Mouse (Mus musculus): ENCODE results near the gene Ctnna3. TPM values are rescaled to one million over a fixed set of nuclear protein-coding genes. Genes with fewer than 3 reads are reported as not detected.

The Ctnna3 gene
- total and polyA plus RNA-seq, 3 experiments, result not detected

- Histone ChIP-seq H3K27me3 (ENCODE audit: control insufficient read depth in 1 of 2, insufficient read depth in 2 of 2, low read length in 2 of 2) (no peaks in the 10 kb centered on the region), H3K4me3 (ENCODE audit: control insufficient read depth in 1 of 2, insufficient read depth in 1 of 2, low read depth in 2 of 2, low read length in 2 of 2) (no peak overlapping the region), H3K27ac (ENCODE audit: control insufficient read depth, low read depth, low read length) (no peak overlapping the region), H3K79me2 (ENCODE audit: control insufficient read depth, insufficient read depth, low read length, poor library complexity) (no peaks in the 10 kb centered on the region), H3K9ac (ENCODE audit: control insufficient read depth, low read depth, low read length, poor library complexity, severe bottlenecking) (no peak overlapping the region), H3K4me1 (ENCODE audit: control insufficient read depth in 1 of 2, insufficient read depth in 2 of 2, low read length in 2 of 2) (no peaks in the 10 kb centered on the region), H3K9me3 (replicated peaks; ENCODE audit: insufficient read depth, low read length) (no peaks in the 10 kb centered on the region), H3K36me3 (ENCODE audit: control insufficient read depth in 1 of 2, insufficient read depth in 2 of 2, low read length in 2 of 2) (no peaks in the 10 kb centered on the region)
- TF ChIP-seq BHLHE40 (IDR thresholded peaks at IDR 0.05; ENCODE audit: borderline replicate concordance, low read depth, low read length) (no peak), NELFE (IDR thresholded peaks at IDR 0.05; ENCODE audit: low read depth, low read length) (no peak), MXI1 (IDR thresholded peaks at IDR 0.05; ENCODE audit: low read depth, low read length) (no peak), EP300 (IDR thresholded peaks at IDR 0.05; ENCODE audit: low read depth in 1 of 2, low read length in 2 of 2) (no peak), NRF1 (IDR thresholded peaks at IDR 0.05; ENCODE audit: insufficient read depth, low read depth, low read length, poor library complexity, severe bottlenecking) (no peak), ZC3H11A (IDR thresholded peaks at IDR 0.05; ENCODE audit: low read depth, low read length) (no peak), USF2 (IDR thresholded peaks at IDR 0.05; ENCODE audit: borderline replicate concordance in 1 of 2, insufficient read depth in 1 of 2, low read depth in 1 of 2, low read length in 2 of 2) (no peak), SIN3A (IDR thresholded peaks at IDR 0.05; ENCODE audit: low read length) (no peak), POLR2AphosphoS2 (IDR thresholded peaks at IDR 0.05; ENCODE audit: low read length) (no peak), TCF12 (IDR thresholded peaks at IDR 0.05; ENCODE audit: low read depth, low read length) (no peak), RAD21 (IDR thresholded peaks at IDR 0.05; ENCODE audit: low read depth, low read length) (no peak), GABPA (IDR thresholded peaks at IDR 0.05; ENCODE audit: low read depth, low read length) (no peak), SMC3 (IDR thresholded peaks at IDR 0.05; ENCODE audit: low read depth, low read length) (no peak), ZMIZ1 (IDR thresholded peaks at IDR 0.05; ENCODE audit: low read depth, low read length) (no peak), MAZ (IDR thresholded peaks at IDR 0.05; ENCODE audit: low read depth, low read length) (no peak), CTCF (IDR thresholded peaks at IDR 0.05 in 2 of 3, conservative IDR thresholded peaks at IDR 0.05 in 1 of 3; ENCODE audit: control insufficient read depth in 1 of 3, insufficient read depth in 1 of 3, low read depth in 2 of 3, low read length in 3 of 3, poor library complexity in 1 of 3, severe bottlenecking in 1 of 3) (no peak)
- DNase-seq (ENCODE audit: low read depth, low spot score), result no peak
Measured at GRCm38 (mm10) chr10:63851946-63852345, 422.0 kb downstream of the Ctnna3 start.

DNA sequence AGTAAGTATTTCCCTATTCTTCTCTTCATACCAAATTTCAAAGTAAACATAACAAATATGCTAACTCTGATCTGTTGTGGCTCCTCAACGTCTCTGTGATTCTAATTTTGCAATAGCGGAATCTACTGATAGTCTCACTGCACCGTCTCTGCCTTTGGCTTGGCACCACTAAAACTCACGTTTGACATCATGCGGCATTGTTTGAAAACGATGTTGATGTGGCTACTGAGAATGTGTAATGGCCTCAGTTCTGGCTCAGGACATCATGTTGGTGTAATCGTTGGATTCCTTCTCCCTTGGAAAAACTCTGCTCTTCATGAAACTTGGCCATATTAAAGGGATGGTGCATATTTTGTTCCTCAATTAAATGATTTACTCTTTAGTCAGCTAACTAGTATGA lies 439.2 kb downstream of the Ctnna3 start:
- TF ChIP-seq TCF12 (IDR thresholded peaks at IDR 0.05; ENCODE audit: low read depth, low read length), result no peak
- no peak for TF ChIP-seq USF1 (IDR thresholded peaks at IDR 0.05; ENCODE audit: low read depth, low read length)
- no peak for TF ChIP-seq NRF1 (IDR thresholded peaks at IDR 0.05; ENCODE audit: insufficient read depth, low read depth, low read length, poor library complexity, severe bottlenecking)
- TF ChIP-seq BHLHE40 (IDR thresholded peaks at IDR 0.05; ENCODE audit: borderline replicate concordance, low read depth, low read length), result no peak
- TF ChIP-seq ELF1 (IDR thresholded peaks at IDR 0.05; ENCODE audit: low read depth, low read length), result no peak
- TF ChIP-seq MAX (IDR thresholded peaks at IDR 0.05; ENCODE audit: low read length), result no peak
- no peak for TF ChIP-seq TAL1 (IDR thresholded peaks at IDR 0.05; ENCODE audit: low read length)
- no peak for TF ChIP-seq TBP (IDR thresholded peaks at IDR 0.05; ENCODE audit: low read depth, low read length)
- TF ChIP-seq POLR2AphosphoS5 (IDR thresholded peaks at IDR 0.05; ENCODE audit: borderline replicate concordance, low read depth, low read length), result no peak
- TF ChIP-seq NELFE (IDR thresholded peaks at IDR 0.05; ENCODE audit: low read depth, low read length), result no peak
- TF ChIP-seq HCFC1 (IDR thresholded peaks at IDR 0.05; ENCODE audit: low read depth, low read length), result no peak
- no peak for TF ChIP-seq EP300 (IDR thresholded peaks at IDR 0.05; ENCODE audit: low read depth in 1 of 2, low read length in 2 of 2)
- TF ChIP-seq ZKSCAN1 (IDR thresholded peaks at IDR 0.05; ENCODE audit: low read depth, low read length), result no peak
- no peak for TF ChIP-seq MYC (IDR thresholded peaks at IDR 0.05; ENCODE audit: low read depth, low read length)
- TF ChIP-seq ZC3H11A (IDR thresholded peaks at IDR 0.05; ENCODE audit: low read depth, low read length), result no peak
- no peak for TF ChIP-seq JUND (IDR thresholded peaks at IDR 0.05; ENCODE audit: low read depth, low read length)
- no peak for TF ChIP-seq ZNF384 (IDR thresholded peaks at IDR 0.05; ENCODE audit: low read depth, low read length)
- Histone ChIP-seq H3K36me3 (ENCODE audit: control insufficient read depth in 1 of 2, insufficient read depth in 2 of 2, low read length in 2 of 2) (no peaks in the 10 kb centered on the region), H3K79me2 (ENCODE audit: control insufficient read depth, insufficient read depth, low read length, poor library complexity) (no peaks in the 10 kb centered on the region), H3K4me1 (ENCODE audit: control insufficient read depth in 1 of 2, insufficient read depth in 2 of 2, low read length in 2 of 2) (no peaks in the 10 kb centered on the region), H3K9me3 (replicated peaks; ENCODE audit: insufficient read depth, low read length) (no peaks in the 10 kb centered on the region), H3K9ac (ENCODE audit: control insufficient read depth, low read depth, low read length, poor library complexity, severe bottlenecking) (no peak overlapping the region), H3K27ac (ENCODE audit: control insufficient read depth, low read depth, low read length) (no peak overlapping the region), H3K27me3 (ENCODE audit: control insufficient read depth in 1 of 2, insufficient read depth in 2 of 2, low read length in 2 of 2) (no peaks in the 10 kb centered on the region), H3K4me3 (ENCODE audit: control insufficient read depth in 1 of 2, insufficient read depth in 1 of 2, low read depth in 2 of 2, low read length in 2 of 2) (no peak overlapping the region)
- DNase-seq (ENCODE audit: low read depth, low spot score), result no peak
